Mouse (Mus musculus): ENCODE results near the gene Scly.

DNA sequence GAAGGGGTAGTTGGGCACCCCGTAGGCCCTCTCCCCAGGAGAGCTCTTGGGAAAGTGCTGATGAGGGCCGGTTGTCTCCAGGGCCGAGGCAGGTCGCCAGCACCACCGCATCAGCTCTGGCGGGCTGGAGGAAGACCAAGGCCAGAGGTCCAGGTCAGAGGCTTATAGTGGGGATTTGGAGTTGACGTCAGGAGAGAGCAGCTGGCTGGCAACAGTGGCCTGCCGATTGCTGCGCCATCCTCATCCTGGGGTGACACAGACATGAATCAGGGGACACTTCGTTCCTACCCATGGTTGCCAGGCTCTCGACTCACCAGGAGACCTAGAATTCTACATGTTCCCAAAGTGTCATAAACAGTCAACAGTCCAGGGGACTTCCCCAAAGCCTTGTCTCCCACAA, 58.0 kb downstream of the Scly start:
- TF ChIP-seq CTCF (IDR thresholded peaks at IDR 0.05; ENCODE audit: low read depth) (no peak), EP300 (IDR thresholded peaks at IDR 0.05; ENCODE audit: low read depth) (no peak)

All from heart, postnatal 0 days (tissue).